Mouse (Mus musculus) layer of hippocampus, postnatal 36 days (tissue): ENCODE measurements around the gene Vps4b. TPM values are rescaled to one million over a fixed set of nuclear protein-coding genes. Genes with fewer than 3 reads are reported as not detected.
A peak's percentile ranks its signal among the peaks of the same experiment; 100 is the strongest.

Experiments used
- DNase-seq, 2 experiments: peaks; one replicate each; pipeline ENCODE4 v3.0.0; 2022
- total RNA-seq, 2 experiments: library from RNA; stranded (reverse); gene quantifications; 2 replicates each; pipeline ENCODE4 v1.2.3; 2021

Gene Vps4b
- 10 to 100 TPM; 60.8 to 61.6 TPM for total RNA-seq

GRCm38 (mm10) chr1:106796542-106796924, at the start of gene Vps4b:
Vps4b (minus strand) TSS chr1:106796728.
- peak; percentile 91 to 93 for DNase-seq

- DNase-seq, result no peak
These were observed 32.3 kb upstream of the Vps4b start for GRCm38 (mm10) chr1:106828784-106829183.

GRCm38 (mm10) chr1:106822297-106822696, 25.8 kb upstream of the Vps4b start:
- DNase-seq, result no peak

GRCm38 (mm10) chr1:106818323-106818722, 21.8 kb upstream of the Vps4b start:
- DNase-seq, result no peak

DNA sequence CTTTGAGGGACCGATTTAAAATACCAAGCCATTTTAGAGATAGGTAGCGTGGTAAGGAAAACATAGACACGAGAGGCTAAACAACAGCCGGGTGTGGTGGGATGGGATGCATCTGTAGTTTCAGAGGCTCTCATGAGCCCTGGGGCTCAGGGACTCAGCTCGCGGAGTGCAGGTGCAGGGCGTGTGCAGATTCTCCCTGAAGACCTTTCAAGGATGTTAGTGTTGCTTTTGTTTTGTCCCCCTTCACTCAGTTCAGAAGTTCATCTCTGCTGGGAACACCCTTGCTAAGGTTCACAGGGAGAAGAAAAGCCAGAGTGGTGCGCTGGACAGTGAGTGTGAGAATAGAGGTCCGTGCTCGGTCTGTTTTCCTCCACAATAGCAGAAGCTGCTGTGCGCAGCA, 20.2 kb upstream of the Vps4b start:
- no peak for DNase-seq

DNA sequence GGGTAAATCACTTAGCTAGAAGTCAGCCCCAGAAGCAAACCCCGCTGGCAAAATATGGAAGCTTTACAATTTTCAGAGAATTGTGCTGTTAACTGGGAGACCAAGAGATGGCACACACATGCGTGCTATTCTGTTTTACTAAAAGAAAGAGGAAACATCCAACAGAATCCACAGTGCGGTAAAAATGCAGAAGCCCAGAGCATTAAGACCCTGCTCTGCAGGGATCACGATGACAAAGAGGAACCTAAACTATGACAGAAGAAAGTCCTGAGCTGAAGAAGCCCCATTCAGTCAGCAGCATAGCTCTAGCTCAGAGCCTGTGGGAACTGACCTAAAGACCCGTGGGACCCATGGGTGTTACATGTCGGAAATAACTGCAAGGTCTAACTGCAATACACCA, 18.7 kb upstream of the Vps4b start:
- no peak for DNase-seq

GRCm38 (mm10) chr1:106814864-106815263, 18.3 kb upstream of the Vps4b start:
- DNase-seq, result no peak

GRCm38 (mm10) chr1:106799931-106800330, 3.4 kb upstream of the Vps4b start:
- no peak for DNase-seq

DNA sequence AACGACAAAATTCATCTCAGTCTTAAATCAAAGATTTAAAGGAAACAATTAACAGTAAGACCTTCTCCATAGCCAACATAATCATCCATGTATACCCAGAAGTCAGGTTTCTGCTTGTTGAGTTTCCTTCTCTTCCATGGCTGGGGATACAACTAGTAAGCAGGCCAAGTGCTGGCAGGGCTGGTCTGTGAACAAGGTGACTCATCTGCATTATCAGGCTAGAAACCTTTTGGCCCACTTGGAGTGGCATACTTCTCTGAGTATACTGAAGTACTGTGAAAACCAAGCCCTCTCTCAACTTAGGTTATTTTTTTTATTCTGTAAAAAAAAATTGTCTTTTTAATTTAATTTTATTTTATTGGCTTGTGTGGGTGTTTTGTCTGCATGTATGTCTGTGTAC, 2.9 kb upstream of the Vps4b start:
- no peak for DNase-seq

DNA sequence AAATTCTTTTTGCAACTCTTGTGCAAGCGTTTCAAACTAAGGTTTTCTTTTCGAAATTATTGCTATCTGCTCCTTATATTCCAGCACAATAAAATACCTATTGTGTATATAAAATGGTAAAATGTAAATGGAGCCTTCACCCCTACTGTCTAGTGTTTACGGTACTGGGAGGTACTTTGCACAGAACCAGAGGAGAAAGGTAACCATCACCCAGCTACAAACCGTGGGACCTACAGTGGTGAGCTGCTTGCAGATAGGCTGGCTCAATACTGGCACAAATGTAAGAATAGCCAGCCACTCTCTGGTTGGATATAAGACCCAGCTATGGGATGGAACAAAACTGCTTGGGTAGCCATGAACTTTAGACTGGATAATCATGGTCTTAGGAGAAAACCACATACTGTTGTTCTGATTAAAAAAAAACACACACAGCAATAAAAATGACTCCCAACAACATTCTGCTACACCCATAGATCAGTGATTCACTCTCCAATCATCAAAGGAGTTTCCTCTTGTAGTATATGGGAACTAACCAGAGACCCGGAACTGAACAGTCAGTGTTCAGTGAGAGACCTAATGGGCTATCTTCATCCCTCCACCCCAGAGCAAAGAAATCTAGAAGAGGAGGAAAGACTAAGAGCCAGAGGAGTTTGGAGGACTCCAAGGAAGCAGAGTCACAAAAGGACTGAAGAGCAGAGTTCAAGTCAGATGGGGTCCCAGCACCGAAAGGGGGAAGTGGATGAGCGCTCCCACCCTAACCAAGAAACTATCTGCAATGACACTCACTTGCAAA, 655 bp upstream of the Vps4b start:
- DNase-seq, result no peak

DNA sequence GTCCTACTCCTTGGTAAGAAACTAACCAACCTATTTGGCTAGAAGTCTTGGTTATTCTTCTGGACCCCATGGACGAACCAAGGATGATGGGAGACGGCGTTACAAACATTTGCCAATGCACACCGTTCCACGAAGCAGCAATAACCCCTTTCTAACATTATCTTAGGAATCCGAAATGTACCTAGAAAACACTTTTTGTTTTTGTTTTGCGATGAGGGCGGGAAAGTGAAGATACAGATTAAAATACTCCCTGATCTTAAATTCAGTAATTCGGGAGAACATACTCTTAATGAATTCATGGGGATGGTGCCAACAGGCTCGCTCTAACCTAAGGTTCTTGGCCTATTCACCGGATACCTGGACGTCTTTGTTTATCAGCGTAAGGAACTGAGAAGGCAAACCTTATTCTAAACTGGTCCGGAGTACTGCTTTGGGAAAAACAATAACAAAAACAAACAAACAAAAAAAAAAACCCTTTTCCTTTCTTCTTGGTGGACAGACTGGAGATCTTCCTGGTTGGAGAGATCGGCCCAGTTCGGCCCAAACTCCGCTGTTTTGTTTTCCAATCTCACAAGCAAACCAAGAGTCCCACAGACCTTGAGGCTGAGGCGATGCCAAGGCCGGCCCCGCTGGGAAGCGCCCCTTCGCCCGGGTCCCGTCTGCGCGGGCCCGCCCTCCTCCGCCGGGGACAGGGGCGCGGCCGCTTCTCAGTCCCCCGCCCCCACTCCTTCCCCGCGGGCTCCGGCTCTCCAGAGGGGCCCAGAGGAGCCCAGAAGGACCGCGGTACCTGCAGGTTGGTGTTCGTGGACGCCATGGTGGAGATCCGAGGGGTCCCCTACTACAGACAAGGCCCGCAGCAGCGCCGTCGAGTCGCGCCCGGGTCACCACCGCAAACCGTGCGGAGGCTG, 640 bp downstream of the Vps4b start:
- DNase-seq, result no peak

DNA sequence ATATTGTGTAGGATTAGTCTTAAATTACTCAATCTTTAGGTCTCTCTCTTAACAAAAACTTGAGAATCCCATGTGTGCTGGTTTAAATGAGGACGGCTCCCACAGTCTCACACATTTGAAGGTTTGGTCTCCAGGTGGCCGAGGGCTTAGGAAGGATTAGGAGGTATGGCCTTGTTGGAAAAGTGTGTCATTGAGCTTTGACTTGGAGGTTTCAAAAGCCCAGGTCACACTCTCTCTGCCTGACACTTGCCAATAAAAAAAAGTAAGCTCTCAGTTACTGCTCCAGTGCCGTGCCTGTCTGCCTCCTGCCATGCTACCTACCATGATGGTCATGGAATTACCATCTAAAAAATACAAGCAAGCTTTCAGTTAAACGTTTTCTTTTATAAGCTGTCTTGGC, 21.6 kb downstream of the Vps4b start:
- DNase-seq, result no peak

GRCm38 (mm10) chr1:106774092-106774491, 22.4 kb downstream of the Vps4b start:
- DNase-seq, result no peak

DNA sequence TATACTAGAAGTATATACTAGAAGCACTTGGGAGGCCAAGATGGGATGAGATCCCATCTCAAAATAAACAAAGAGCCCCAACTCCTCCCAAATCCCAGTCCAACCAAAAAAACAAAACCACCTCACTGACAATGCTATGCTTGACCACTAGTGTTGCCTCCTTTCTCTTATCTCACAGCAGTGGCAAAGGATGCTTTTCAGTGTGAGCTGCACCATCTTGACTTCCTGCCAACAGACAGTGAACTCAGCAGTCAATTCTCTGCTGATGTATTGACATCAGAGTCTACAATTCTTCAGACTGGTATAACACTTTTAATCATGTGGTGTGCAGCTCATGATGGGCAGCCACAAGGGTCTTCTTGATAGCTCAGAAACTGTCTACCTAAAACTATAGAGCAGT, 27.8 kb downstream of the Vps4b start:
- no peak for DNase-seq

DNA sequence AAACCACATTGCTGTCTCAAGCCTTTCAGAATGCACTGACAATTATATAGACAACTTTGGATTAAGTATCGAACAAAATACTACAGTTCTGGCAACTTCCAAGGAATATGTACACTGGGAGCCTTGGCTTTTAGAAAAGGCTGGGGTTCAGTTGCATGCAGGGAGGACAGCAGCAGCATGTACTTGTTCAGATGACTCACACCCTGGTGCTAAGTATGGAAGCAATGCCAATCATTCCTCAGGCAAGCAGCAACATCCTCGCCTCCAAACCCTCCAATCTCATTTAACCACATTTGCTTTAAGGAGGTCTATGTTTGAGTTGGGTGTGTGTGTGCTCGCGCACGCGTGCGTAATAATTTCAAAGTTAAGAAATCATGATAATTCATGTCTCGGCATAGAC, 30.8 kb downstream of the Vps4b start:
- no peak for DNase-seq

DNA sequence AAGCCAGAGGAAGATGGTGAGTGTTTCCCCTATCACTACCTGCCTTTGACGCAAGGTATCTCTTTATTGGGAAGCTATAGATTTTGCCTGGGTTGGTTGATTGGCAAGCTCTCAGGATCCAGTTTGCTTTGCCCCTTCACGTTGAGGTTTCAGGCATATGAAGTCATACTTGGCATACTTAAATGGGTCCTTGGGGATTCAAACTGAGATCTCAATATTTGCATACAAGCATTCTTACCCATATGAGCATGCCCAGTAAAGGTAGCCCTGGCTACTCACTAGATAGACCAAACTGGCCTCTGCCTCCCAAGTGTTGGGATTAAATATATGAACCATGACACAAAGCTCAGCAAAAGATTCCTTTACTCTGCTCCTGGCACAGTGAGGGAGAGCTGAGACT, 31.7 kb downstream of the Vps4b start:
- DNase-seq, result no peak

DNA sequence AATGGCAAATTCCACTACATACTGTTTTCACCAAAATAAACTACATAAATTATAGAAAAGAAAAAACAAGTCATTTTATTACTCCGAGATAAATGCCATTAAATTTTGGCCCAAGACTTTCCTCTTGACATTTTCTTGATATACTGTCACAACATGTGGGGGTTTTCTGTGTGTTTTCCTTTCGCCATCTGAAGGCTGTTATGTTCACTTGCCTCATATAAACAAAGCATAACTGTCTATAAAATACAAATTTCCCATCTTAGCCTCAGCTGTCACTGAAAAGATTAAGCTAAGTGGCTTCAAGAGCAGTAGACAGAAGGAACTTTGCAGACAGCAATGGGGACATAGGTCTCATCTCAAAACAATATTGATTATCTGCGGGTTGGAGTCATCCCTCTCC, 32.2 kb downstream of the Vps4b start:
- DNase-seq, result no peak

- no peak for DNase-seq
These were observed 35.8 kb downstream of the Vps4b start for GRCm38 (mm10) chr1:106760750-106761149.

- peak; percentile 97 for DNase-seq
These were observed 36.7 kb downstream of the Vps4b start, which contains the start of gene Kdsr for GRCm38 (mm10) chr1:106759572-106760435. Kdsr (minus strand) TSS chr1:106759727.

- peak in 1 of 2 experiments; percentile 16 for DNase-seq
These were observed 37.6 kb downstream of the Vps4b start for GRCm38 (mm10) chr1:106758734-106759571.

DNA sequence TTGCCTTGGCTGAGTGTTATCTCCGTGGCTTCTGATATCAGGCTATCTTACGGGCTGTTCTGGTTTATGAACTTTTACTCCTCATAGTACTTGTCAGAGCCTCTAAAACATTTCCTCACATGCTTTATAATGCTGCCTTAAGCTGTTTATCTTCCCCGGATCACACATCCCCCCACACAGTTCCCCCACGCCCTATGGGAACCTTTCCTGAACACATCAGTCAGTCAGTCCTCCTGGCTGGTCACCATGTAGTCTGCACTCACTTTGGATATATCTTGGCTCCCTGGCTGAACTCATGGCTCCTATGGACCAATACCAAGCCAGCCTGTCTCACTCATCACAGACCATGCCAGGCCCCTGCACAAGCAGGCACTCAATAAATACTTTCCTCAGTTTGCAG, 39.9 kb downstream of the Vps4b start:
- DNase-seq, result no peak

DNA sequence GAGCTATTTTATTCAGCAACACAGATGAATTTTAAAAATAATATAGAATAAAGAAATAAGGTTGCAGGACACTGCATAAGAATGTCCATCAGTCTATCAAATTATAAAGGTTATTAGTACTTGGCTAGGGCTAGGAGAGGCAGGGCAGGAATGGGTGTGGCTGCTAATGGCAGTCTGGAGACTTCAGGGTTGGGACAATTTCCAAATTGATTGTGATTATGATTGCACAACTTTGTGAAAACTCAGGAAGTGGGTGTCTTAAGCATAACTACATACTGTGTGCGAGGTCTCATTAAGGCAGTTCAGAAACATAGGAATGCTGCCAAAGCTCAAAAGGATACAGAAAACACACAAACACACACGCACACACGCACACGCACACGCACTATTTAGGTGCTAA, 44.5 kb downstream of the Vps4b start:
- no peak for DNase-seq
